Mouse (Mus musculus) mammary gland, adult 2 months (tissue): Measurements from ENCODE around the gene Il13ra1. TPM values are rescaled to one million over a fixed set of nuclear protein-coding genes. Genes with fewer than 3 reads are reported as not detected.

Source experiments
- polyA plus RNA-seq: library from polyadenylated mRNA; depleted of rRNA; stranded (reverse); fragments of >200 nt; gene quantifications from 2 replicates; pipeline ENCODE4 v1.2.3, GENCODE M21; 2012; ENCODE audit warnings: low replicate concordance; rRNA removed

Il13ra1 gene
- polyA plus RNA-seq: 4.4 and 8.9 TPM in 2 replicates

DNA sequence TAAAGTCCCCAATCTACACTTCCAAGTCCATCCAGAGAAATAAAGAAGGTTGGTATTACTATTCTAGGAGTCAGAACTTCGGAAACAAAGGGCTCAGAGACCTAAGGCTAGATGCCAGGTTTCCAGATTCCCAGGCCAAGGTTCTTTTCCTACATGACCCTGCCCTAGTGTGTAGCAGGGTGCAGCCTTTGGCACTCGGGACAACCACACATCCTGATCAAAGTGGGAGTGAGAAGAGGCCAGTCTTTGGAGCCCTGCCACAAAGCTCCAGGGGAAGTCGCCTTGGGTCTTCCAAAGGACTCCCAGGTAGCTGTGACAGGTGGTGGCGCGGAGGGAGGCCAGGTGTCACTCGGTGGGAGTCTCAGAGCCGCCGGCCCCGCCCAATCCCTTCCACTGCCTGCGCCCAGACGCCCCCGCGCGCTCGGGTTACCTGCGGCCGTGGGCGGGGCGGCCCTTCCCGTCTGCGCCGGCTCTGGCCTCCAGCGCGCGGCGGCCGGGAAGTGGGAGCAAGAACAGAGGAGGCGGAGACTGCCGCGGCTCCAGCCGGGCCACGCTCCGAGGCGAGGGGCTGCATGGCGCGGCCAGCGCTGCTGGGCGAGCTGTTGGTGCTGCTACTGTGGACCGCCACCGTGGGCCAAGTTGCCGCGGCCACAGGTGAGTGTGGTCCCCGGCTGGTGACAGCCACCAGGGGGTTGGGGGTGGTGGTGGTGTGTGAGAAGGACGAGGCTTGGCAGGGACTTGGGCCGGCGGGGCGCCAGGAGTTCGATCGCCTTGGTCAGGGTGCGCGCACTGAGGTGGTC is at the start of gene Il13ra1:
TSS of gene Il13ra1 (plus strand) at position 489 of the 800 bp plus-strand sequence.

DNA sequence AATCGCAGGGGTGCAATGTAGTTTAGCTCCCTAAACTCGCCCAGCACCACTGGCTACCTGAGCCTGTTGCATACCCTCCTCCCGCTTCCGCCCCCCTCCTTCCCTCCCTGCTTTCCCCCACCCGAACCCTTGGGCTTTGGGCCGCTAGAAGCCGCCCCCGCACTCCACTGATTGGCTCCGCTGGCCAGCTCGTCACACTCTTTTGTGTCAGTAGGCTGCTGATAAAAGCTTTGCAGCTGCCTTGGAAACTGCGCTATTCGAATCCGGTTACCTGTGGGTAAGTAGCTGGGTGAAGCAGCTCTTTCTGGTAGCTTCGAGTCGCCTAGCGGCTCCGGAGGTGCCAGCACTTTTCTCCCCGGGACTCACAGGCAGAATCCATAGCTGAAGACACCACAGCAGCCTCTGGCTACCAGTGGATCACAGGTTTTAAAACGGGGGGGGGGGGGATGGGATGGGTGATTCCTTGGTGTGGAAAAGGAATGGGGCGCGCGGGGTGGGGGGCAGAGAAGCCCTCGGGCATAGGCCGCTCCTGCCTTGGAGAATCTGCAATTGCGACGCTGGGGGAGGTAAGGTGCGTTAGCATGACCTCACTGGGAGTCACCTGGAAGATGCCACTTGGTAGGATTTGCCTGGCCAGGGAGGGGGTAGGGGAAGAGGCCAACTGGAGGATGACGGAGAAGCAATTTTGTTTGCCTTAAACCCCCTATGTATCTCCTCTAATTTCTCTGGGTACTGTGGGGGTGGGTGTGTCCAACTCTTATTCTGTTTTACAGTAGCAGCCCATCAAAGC is 84.0 kb downstream of the Il13ra1 start, which contains the start of gene Zcchc12:
TSS of gene Zcchc12 (plus strand) at position 169 of the 790 bp plus-strand sequence.

Other genes with a start within 250 kb of the Il13ra1 start
- 2.4 and 4.9 TPM in 2 replicates for gene Dock11, start 223.3 kb upstream of the Il13ra1 start, polyA plus RNA-seq
- not detected in 2 replicates for gene Zcchc12, start 83.8 kb downstream of the Il13ra1 start, polyA plus RNA-seq
- 0.74 and 0.76 TPM in 2 replicates for gene Lonrf3, start 216.2 kb downstream of the Il13ra1 start, polyA plus RNA-seq